Mouse (Mus musculus): ENCODE results near the gene N4bp2l2.

The N4bp2l2 gene

DNA sequence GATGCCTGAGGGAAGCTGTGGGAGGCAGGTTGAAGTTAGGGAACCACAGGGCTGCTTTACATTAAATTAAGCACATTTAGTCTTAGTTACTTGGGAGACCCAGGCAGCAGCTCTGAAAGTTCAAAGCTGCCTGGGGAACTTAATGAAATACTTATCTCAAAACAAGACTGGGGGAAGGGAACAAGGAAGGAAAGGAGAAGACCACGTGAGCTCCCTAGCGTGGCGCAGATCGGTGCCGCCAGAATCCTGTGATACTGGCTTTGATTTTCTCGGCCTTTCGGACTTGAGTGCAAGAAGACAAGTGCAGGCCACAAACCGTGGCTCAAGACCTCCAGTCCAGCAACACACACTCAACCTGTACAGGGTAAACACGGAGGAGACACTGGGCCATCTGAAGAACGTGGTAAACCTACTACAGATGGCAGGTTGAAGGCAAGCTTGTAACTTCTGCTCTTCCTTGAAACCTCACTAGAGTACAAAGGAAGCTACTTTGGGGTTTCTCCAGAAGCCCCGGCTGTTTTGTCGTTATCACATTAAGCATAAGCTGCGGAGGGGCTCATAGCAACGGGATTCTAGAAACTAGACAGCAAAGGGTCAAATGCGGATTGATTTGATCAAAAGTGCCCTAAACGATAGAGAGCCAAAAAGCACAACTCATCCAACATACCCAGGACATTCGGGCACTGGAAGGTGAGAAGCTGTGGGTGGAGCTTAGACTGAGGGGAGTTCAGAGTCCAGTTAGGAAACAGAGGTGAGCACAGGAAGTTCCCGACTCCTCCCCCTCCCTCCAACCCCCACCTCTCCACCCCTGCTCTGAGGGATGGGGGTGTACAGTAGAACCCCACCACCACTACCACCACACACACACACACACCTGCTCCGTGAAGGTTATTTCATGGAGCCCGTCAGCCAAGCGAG is 67.5 kb downstream of the N4bp2l2 start:
- DNase-seq (ENCODE audit: low read depth, low spot score): no peak

DNA sequence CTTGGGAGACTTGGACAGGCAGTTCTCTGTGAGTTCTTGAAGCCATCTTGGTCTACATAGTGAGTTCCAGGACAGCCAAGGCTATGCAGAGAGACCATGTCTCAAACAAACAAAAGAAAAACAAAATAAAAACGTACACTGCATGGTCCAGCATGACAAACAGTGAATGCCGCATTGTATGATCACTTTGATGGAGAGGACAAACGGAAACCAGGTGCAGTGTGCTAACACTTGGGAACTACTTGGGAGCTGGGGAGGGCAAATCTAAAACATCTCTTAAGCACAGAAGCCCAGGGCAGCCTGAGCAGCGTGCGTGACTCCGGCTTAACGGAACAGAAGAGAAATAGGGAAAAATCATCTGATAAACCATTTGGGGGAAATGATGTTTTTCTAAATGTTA is 68.9 kb downstream of the N4bp2l2 start, which contains the start of gene N4bp2l1:
TSS of gene N4bp2l1 (minus strand) at position 101 of the 400 bp plus-strand sequence.
- DNase-seq (ENCODE audit: low read depth, low spot score): no peak

DNA sequence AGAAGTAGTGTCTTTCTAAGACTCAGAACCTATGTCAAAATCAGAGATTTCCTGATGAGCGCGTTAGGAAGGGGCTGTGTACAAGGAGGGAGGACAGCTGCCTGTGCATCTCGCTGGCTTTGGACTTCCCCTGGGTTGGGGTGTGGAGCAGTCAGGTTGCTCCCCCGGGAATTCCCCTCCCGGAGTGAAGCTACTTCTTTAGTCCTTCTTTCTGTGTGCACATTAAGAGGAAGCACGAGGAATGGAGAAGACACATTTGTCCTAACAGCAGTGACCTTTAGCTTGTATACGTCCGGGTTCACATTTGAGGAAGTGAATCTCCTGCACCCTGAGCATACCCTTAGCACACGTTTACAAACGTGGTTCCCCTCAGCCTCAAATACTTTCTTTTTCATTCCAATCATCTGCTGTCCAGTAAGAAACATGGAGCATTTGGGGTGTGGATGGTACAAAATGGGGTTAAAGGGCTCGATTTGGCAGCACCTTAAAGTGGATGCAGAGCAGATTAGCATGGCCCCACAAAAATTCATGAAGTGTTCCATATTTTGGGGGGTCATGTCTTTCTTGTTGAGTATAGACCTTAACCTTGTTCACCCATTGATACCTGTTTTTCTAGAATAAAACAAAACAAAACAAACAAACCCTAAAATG is 70.5 kb downstream of the N4bp2l2 start:
- no peak for DNase-seq (ENCODE audit: low read depth, low spot score)

DNA sequence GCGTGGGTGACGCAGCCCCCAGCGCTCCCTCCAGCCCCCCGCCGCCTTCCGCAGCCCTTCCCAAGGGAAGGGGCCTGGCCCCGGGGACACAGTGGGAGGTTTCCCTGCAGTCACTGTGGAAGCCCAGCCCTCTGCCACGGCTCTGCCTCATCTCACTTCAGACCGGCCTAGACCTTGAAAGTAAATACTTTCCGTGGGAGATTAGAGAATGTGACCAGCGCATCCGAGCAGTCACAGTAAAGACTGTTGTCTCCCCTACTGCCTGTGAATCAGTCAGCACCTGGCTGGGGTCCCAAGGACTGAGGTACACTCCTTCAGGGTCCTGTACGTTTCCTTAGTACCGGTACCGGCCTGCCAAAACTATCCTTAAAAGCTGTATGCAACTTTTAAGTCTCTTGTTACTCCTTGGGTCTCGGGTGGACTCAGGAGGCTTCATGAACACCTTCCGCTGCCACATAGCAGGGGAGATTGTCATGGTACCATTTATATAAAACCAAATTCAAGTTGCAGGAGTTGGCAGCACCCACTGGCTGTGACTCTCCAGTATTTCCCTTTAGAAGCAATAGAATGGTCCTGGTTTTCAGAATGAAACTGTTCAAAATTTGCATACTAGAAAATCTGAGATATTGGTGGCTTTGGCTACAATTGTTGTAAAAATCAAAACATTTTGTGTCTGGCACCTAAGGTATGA is 71.2 kb downstream of the N4bp2l2 start:
- no peak for DNase-seq (ENCODE audit: low read depth, low spot score)

DNA sequence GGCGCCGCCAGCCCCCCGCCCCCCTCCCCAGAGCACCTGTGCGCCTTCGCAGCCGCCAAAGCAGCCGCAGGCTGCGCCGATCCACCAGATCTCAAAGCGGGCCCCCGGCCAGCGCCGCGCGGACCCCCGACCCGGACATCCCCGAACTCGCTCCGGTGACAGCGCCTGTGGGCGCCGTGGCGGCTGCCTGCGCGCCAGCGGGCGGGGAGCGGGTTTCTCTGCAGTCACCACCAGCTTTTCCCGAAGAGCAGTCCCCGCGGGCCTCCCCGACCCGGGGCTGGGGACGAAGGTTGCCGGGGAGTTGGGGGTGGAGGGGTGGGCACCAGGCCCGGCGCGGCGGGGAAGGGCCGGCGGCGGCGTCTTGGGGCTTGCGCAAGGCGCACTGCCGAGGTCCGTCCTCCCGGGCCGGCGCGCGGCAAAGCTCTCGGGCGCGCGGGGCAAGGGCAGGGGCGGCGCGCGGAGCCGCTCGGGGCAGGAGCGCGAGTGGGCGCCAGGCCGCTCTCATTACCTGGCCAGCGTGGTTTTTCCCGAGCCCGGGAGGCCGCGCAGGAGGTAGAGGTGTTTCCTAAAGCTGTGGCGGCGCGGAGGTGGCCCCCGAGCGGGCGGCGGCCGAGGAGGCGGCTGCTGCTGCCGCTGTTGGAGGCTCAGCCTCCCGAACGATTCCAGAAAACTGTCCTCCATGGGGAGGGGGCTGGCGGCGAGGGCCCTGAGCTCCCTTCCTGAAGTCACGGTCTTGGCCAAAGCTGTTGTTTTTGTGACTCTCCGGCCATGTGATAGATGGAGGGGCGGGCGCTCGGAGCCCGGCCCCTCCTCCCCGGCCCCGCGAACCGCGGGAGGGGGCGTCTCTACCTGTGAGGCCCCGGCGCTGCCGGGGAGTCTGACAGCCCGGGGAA is 72.0 kb downstream of the N4bp2l2 start:
- peak; percentile 73 for DNase-seq (ENCODE audit: low read depth, low spot score)

DNA sequence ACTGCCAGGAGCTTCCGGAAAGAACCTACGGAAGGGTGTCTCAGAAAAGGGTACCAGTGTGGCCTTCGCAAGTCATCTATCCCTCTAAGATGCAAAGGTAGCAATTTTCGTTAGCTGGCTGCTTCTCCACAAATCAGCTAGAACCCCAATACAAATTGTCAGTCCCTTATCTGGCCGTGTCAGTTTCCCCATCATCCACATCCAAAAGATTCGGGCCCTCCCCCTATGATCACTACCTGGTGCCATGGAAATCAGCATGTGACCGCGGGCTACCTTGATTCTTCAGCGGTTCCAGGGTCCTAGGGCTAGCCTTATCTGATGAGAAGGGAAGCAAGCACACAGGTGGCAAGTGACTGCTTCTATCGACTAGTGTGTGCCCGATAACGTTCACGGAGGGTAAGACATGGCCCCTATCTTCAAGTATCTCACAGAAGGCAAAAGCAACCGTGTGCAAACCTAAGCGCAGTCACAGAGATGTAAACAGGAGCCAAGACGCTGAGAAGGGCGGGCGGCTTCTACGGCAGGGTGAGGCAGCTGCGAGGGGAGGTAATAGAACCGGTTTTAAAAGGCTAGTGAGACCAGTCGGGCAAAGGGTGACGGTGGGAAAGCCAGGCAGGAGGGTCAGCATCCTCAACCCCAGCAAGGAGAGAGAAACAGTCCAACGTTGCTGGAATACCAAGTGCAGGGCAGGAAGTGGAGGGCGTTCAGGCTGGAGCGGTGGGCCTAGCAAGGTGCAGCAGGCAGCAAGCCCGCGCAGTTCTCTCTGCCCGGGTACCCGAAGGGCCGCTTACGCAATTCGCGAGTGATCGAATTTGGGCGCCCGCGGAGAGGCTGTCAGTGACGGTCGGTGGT is 72.9 kb downstream of the N4bp2l2 start:
- peak; percentile 65 for DNase-seq (ENCODE audit: low read depth, low spot score)

DNA sequence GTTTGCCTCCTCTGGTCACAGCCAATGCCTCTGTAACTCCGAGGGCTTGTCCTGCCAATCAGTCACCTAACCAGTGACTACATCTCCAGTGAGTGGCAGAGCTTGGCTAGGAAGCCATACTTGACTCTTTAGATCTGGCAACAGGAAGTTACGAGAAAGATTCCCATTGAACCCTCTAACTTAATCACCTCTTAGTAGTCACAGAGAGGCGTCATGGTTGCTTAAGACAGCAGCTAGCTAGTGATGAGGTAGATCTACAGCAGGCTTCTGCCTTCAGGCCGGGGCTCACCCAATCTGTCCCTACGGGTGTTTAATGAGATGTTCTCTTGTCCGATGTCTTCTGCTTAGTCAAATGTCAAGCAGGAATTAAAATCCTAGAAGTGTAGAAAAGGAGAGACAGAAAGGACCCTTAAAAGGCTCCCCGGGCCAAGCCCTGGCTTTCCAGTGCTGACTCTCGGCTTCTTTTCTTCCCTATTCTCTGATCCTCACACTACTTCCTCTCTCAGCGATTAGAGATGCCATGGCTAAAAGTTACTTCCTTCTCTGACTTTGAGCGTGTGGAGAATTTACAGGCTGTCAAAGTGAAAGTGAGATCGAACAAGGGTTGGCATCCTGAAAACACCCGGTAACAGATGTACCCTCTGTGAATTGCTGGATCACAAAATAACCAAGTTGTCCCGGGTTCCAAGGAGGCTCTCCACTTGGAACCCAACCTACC is 73.6 kb downstream of the N4bp2l2 start:
- DNase-seq (ENCODE audit: low read depth, low spot score): no peak

DNA sequence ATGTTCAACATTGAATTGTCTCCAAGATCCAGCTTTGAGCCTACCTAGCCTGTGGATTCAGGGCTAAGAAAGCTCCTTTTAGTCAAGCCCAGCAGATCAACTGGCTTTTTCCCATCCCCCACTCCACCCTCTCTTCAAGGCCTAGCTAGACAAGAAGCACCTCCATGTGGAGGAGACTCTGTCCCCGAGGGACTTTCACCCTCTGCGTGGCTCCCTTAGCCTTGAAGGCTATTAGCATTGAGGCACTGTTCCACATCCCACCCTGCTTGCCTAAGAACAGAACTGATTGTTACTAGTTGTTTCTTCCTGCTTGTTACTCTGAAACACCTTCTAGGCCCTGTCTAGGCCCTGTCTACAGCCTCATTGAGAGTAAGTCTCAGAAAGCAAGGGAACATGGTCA is 76.0 kb downstream of the N4bp2l2 start:
- no peak for DNase-seq (ENCODE audit: low read depth, low spot score)

DNA sequence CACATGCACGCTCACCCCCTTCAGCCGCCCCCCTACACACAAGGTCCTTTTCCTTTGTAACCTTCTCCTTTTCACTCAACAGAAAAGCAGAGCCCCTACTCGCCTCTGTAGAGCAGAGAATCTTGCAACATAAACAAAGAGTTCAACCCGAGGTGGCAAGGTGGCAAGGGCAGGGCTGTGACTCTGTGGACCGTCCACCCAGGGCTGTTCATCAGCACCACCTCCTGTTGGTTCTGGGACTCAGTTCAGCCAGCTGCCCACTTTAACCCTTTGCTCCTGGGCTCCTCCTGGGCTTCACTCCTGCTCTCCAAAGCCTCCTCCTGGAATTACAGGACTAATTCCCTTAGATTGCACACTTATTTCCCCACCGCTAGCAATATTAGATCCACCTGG is 81.7 kb downstream of the N4bp2l2 start:
- no peak for DNase-seq (ENCODE audit: low read depth, low spot score)

DNA sequence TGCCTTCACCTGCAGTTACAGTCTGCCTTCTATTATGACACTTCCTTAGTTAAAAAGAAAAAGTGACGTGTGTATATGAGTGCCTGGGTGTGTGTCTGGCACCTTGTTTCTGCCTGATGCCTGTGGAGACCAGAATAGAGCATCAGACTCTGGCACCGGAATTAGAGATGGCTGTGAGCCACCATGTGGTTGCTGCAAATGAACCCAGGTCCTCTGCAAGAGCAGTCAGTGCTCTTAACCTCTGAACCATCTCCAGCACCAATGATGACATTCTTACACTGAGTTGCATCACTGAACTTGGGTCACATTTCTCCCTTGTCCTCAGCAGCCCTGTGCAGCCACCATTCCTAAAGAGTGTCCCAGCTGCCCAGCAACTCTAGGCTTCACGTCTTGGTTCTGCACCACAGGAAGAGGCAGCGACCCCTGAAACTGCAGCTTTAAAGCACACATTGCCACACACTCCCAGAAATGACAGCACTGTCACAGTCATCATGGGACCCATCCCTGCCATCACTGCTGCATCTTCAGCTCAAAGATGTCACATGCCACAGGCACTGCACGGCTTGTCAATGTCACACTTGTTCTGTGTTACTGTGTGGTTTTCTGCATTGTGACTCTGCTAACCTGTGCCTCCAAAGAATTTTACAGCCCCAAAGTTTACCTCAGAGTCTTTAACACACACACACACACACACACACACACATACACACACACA is 82.2 kb downstream of the N4bp2l2 start:
- DNase-seq (ENCODE audit: low read depth, low spot score): no peak

DNA sequence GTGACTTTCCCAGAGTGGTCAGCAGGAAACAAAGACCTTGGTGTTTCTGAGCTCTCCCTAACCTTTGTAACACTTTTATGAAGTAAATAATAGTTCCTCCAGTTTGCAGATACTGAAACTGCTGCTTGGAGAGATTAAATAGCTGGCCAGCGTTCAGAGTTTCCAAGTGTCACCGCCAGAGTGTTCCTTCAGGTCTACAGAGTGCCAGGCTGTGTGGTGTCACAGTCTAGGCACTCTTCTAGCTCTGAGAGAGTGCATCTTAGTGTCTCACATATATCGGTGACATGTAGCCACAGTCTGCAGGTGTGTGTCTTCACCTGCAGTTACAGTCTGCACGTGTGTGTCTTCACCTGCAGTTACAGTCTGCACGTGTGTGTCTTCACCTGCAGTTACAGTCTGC is 82.8 kb downstream of the N4bp2l2 start:
- DNase-seq (ENCODE audit: low read depth, low spot score): no peak

DNA sequence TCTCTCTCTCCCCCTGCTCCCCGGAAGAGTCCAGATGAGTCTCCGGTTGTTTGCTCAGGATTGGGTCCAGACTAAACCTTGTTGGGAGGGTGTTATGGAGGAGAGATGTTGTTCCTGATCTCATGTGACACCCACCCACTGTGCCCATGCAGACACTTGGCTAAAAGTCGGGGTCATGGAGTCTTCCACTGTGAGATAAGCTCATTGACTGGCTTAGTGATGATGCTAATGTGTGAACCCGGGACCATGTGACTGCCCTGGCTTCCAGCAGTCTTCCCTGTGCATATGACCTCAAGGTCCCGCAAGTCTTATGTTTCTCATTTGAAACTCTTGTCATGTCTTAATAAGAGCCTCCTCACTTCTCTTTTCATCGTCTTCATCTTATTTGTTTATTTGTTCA is 84.8 kb downstream of the N4bp2l2 start:
- no peak for DNase-seq (ENCODE audit: low read depth, low spot score)

DNA sequence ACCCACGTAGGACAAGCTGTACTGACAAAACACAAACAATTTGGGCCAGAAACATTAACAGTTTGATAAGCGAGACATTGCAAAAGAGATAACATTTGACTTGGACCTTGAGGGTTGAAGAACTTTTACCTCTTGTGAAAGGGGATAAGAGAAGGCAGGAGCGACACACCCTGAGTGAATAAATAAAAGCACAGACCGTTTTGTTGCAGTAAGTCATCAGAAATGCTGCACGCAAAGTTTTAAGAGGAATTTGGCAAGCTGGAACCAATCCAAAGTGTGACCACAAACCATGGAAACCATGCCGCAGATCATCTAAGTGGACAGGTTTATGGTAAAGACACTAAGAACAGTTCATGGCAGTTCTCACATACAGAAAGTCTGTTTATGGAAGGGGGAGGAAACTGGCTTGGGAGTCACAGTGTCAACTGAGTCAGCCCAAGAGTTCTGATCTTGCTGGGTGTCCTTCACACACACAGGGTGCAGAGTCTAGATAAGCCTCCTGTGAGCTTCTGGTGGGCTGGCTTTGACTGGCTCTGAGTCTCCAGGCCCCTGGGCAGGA is 87.3 kb downstream of the N4bp2l2 start:
- no peak for DNase-seq (ENCODE audit: low read depth, low spot score)

DNA sequence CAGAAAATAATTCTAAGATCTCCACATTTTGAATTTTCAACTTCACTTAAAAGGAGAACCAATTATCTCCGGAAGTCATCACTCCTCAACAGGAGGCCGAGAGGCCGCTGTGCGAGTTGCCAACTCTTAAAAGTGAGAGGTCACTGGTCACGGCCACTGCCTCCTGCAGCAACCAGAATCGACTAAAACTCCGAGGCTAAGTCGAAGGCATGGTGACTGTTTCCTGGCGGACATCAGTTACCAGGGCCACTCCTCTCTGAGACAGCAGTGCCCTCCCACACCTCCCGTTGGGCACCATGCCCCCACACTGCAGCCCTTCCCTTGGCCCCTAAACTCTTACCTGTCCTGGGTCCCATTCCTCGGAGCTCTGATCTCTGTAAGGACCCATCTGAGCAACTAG is 89.2 kb downstream of the N4bp2l2 start:
- DNase-seq (ENCODE audit: low read depth, low spot score): no peak

DNA sequence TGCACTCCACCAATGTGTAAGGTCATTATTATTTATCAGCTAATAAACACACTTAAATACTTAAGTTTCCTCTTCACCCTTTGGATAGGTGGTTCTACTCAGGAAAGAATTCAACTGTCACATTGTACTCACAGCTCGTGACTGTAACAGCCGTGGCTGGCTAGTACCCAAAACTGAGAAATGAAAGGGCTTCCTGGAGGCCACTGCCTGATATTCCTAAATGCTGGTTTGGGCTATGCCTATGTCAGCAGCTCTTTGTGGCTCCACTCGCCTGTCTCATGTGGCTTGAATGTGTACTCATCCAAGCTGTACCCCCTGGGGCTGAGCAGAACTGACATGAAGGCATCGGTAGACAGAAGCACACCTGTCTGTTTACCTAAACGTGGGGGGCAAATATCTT is 91.1 kb downstream of the N4bp2l2 start:
- DNase-seq (ENCODE audit: low read depth, low spot score): no peak

DNA sequence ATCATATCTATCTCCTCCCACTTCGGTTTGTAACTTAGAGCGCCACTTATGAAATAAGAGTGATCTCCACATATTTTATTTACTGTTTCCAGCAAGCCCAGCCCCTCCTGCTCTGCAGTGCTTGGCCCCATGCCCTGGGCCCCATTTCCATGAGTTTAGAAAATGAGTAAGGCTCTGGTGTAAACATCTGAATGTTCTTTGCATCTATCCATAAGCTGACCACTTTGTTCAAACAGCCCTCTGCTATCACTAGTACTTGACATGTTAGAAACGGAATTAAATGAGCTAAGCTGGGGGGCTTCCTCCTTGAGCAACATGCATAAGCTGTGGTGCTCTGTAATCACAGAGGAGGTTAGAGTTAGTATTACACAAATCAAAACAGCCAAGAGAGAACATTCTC is 91.6 kb downstream of the N4bp2l2 start:
- no peak for DNase-seq (ENCODE audit: low read depth, low spot score)

DNA sequence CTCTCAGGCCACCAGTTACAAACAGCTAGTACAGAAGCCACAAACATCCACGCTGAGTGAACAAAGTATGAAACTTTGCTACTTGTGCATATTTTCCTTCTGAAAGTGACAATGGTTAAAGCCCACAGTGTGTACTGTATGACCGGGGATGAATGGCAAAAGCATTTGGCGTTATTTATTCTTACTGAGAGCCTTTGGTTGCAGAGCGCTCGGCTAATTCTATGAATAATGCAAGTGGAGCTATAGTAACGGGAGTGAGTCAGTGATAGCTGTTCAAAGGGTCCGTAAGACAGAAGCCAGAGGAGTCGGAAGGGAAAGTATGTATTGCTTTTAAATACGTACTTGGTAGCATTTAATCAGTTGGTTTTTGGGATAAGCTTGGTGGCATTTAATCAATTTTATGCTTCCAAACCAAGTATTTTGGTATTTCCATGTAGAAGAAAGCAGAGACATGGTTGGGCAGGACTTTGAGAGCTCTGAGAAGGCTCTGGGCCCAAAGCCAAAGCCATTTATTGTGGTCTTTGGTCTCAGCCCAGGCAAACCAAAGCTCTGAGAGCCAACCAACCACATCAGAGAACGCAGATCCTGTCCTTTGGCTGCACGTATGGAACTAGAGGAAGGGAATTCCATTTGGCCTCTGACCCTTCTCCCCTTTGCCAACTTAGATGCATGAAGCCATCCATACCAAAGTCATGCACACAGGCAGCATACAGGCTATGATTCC is 95.3 kb downstream of the N4bp2l2 start:
- DNase-seq (ENCODE audit: low read depth, low spot score): no peak

DNA sequence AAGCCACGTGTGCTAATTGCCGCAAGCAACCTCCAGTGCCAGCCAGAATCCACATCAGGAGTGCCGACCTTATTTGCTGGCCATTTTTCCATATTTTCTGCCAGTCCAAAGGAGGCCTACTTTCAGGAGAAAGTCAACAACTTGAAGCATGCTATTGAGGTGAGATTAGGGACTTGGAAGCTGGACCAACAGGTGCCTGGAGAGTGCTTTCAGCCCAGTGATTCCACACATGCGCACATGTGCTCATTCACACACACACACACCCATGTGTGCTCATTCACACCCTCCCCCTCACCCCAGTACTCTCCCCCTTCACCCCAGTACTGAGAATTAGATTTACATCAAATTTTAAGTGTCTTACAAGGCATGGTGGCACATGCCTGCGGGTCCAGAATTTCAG is 99.0 kb downstream of the N4bp2l2 start:
- no peak for DNase-seq (ENCODE audit: low read depth, low spot score)
